Comparison of ENCODE assay signal across 8 mouse cellular contexts in genomic region chr11:87577601-87578248, GRCm38 (mm10). TPM values are rescaled to one million over a fixed set of nuclear protein-coding genes. Genes with fewer than 3 reads are reported as not detected.
A peak's percentile ranks its signal among the peaks of the same experiment; 100 is the strongest.
DNase-seq lines count a peak whose midpoint lies in the region; ATAC-seq and TF ChIP-seq lines count a peak whose summit lies in the region.

No protein-coding gene starts in this region.

- no peak for TF ChIP-seq POLR2A in brain, embryonic 14.5 days (IDR thresholded peaks at IDR 0.05; ENCODE audit: borderline replicate concordance, extremely low read depth, insufficient read depth, insufficient read length, poor library complexity, severe bottlenecking)

- DNase-seq in heart, adult 11 months, result peak; percentile 89
- no peak for DNase-seq in heart, postnatal 14 days
- DNase-seq in brain, embryonic 14.5 days (ENCODE audit: low read depth), result peak; percentile 8
- no peak for DNase-seq in hindbrain, embryonic 14.5 days (ENCODE audit: low spot score)
- DNase-seq in liver, embryonic 13.5 days, result no peak
- no peak for DNase-seq in ovary, postnatal 10 days (ENCODE audit: low spot score)
- DNase-seq in gastrocnemius, postnatal 10 days, result no peak
- DNase-seq in ovary, postnatal 36 days (ENCODE audit: low spot score), result no peak

- H3K4me2 ChIP-seq in hindbrain, embryonic 14.5 days (replicated peaks), result peak overlapping the region; percentile 88
- H3K4me2 ChIP-seq in liver, embryonic 13.5 days, result peak overlapping the region; percentile 87

- H3K36me3 ChIP-seq in hindbrain, embryonic 14.5 days (replicated peaks; ENCODE audit: control insufficient read depth, insufficient read depth), result no peaks in the 10 kb centered on the region
- no peaks in the 10 kb centered on the region for H3K36me3 ChIP-seq in liver, embryonic 13.5 days

- no peaks in the 10 kb centered on the region for H3K9me3 ChIP-seq in hindbrain, embryonic 14.5 days (ENCODE audit: control insufficient read depth, low read length)
- H3K9me3 ChIP-seq in liver, embryonic 13.5 days (replicated peaks), result no peaks in the 10 kb centered on the region

- peaks cover 9% of the 10 kb centered on the region for H3K4me1 ChIP-seq in hindbrain, embryonic 14.5 days (replicated peaks; ENCODE audit: control insufficient read depth, insufficient read depth, low read length)
- peaks cover 24% of the 10 kb centered on the region for H3K4me1 ChIP-seq in liver, embryonic 13.5 days (replicated peaks)

- H3K4me3 ChIP-seq in hindbrain, embryonic 14.5 days (replicated peaks; ENCODE audit: low read length), result peak overlapping the region; percentile 49
- peak overlapping the region; percentile 64 for H3K4me3 ChIP-seq in liver, embryonic 13.5 days (replicated peaks)

- H3K27ac ChIP-seq in hindbrain, embryonic 14.5 days, result no peak overlapping the region
- H3K27ac ChIP-seq in liver, embryonic 13.5 days, result no peak overlapping the region

- H3K27me3 ChIP-seq in hindbrain, embryonic 14.5 days (ENCODE audit: control insufficient read depth, insufficient read depth, low read length), result no peaks in the 10 kb centered on the region
- no peaks in the 10 kb centered on the region; the same call in none of the 2 replicates for H3K27me3 ChIP-seq in liver, embryonic 13.5 days

- no peak for TF ChIP-seq CTCF in brain, embryonic 14.5 days (IDR thresholded peaks at IDR 0.05; ENCODE audit: borderline replicate concordance, extremely low read depth, insufficient read depth, insufficient read length)

- no peak for ATAC-seq in hindbrain, embryonic 14.5 days (ENCODE audit: low FRiP score)
- ATAC-seq in liver, embryonic 13.5 days (ENCODE audit: low read depth), result no peak

- peak overlapping the region; percentile 72 for H3K9ac ChIP-seq in hindbrain, embryonic 14.5 days
- 0 out of 2 replicates have a peak overlapping the region, but pooled peaks have one; percentile 9 for H3K9ac ChIP-seq in liver, embryonic 13.5 days

- intact Hi-C loops in heart, postnatal 14 days (cut with DNase I), result no loop called here

- WGBS in hindbrain, embryonic 14.5 days, result 16% methylated on average over 6 of the region's 6 CpGs
- WGBS in liver, embryonic 13.5 days (ENCODE audit: insufficient replicate concordance), result 45% methylated on average over 6 of the region's 6 CpGs

RNA-seq across cellular contexts. Expression of gene Sept4, which starts 9.0 kb away (rescaled TPM):
- 10 to 100 TPM; 70.3 to 70.8 TPM for total RNA-seq in heart, postnatal 14 days (2021)
- 17.0 and 19.4 TPM in 2 replicates for polyA plus RNA-seq in brain, embryonic 14.5 days (2012; rRNA removed)
- 26.2 and 29.6 TPM in 2 replicates for polyA plus RNA-seq in hindbrain, embryonic 14.5 days (2014; fragmentation: Nextera tagmentation; extraction: Ambion mirVana)
- 11.2 and 14.9 TPM in 2 replicates for polyA plus RNA-seq in liver, embryonic 13.5 days (2015; fragmentation: Nextera tagmentation; extraction: Ambion mirVana)
- total RNA-seq in gastrocnemius, postnatal 10 days (2021), result 10 to 100 TPM; 45.9 to 59.6 TPM

RNA-seq across cellular contexts. Expression of gene Gm11492, which starts 11.3 kb away (rescaled TPM):
- total RNA-seq in heart, postnatal 14 days (2021), result not detected
- polyA plus RNA-seq in brain, embryonic 14.5 days (2012; rRNA removed), result not detected in 2 replicates
- not detected in 2 replicates for polyA plus RNA-seq in hindbrain, embryonic 14.5 days (2014; fragmentation: Nextera tagmentation; extraction: Ambion mirVana)
- not detected in 2 replicates for polyA plus RNA-seq in liver, embryonic 13.5 days (2015; fragmentation: Nextera tagmentation; extraction: Ambion mirVana)
- not detected for total RNA-seq in gastrocnemius, postnatal 10 days (2021)

RNA-seq across cellular contexts. Expression of gene Mtmr4, which starts 14.2 kb away (rescaled TPM):
- total RNA-seq in heart, postnatal 14 days (2021), result 10 to 100 TPM; 16.0 to 22.9 TPM
- polyA plus RNA-seq in brain, embryonic 14.5 days (2012; rRNA removed), result 72.7 and 80.3 TPM in 2 replicates
- polyA plus RNA-seq in hindbrain, embryonic 14.5 days (2014; fragmentation: Nextera tagmentation; extraction: Ambion mirVana), result 53.4 and 68.7 TPM in 2 replicates
- polyA plus RNA-seq in liver, embryonic 13.5 days (2015; fragmentation: Nextera tagmentation; extraction: Ambion mirVana), result 9.4 and 12.2 TPM in 2 replicates
- 10 to 100 TPM; 10.9 to 13.3 TPM for total RNA-seq in gastrocnemius, postnatal 10 days (2021)

RNA-seq across cellular contexts. Expression of gene Hsf5, which starts 39.2 kb away (rescaled TPM):
- under 1 TPM in 1 of 2 experiments, not detected in 1; 0.07 TPM for total RNA-seq in heart, postnatal 14 days (2021)
- polyA plus RNA-seq in brain, embryonic 14.5 days (2012; rRNA removed), result 0.23 and 0.26 TPM in 2 replicates
- polyA plus RNA-seq in hindbrain, embryonic 14.5 days (2014; fragmentation: Nextera tagmentation; extraction: Ambion mirVana), result 0.31 and 0.33 TPM in 2 replicates
- polyA plus RNA-seq in liver, embryonic 13.5 days (2015; fragmentation: Nextera tagmentation; extraction: Ambion mirVana), result 0.03 TPM in 1 of 2 replicates, not detected in the other
- under 1 TPM in 1 of 2 experiments, not detected in 1; 0.05 TPM for total RNA-seq in gastrocnemius, postnatal 10 days (2021)

Comparison
In these comparisons a context has a peak if more than half of its experiments do, and no peak if none do; other contexts are left out.
1. DNase-seq: peak in heart, adult 11 months (single experiment) and brain, embryonic 14.5 days (single experiment); none in heart, postnatal 14 days (0 of 2), hindbrain, embryonic 14.5 days (single experiment), liver, embryonic 13.5 days (single experiment), ovary, postnatal 10 days (single experiment), gastrocnemius, postnatal 10 days (single experiment) and ovary, postnatal 36 days (single experiment).